ENCODE assay signal across 9 mouse cellular contexts in the genomic region with DNA sequence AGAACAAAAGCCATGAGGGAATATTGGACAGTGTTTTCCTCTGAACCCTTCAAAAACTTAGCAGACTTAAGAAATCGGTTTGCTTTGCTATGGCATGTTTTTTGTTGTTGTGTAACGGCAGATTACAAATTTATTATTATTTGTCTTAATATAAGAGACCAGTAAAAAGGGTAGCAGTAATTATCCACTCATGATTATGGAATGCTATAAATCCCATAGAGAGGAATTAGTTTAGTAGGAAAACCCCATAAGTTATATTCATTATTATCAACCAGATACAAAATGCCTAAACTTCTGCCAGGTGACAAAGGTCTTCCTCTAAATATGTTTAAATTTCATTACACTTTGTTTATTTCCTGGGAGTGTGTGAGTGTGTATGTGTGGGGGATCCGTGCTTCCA. TPM values are rescaled to one million over a fixed set of nuclear protein-coding genes. Genes with fewer than 3 reads are reported as not detected.
A peak's percentile ranks its signal among the peaks of the same experiment; 100 is the strongest.
DNase-seq lines count a peak whose midpoint lies in the region; ATAC-seq and TF ChIP-seq lines count a peak whose summit lies in the region.
"Had no signal": no experiment of that assay in that cellular context is flagged by ENCODE, and none has a peak within 500 bp of the region (broad histone marks: within the 10 kb centered on the region; RNA-seq: fewer than 3 reads in every experiment).

No protein-coding gene starts in this region.

- DNase-seq in testis, postnatal 14 days (ENCODE audit: low spot score) = no peak
- DNase-seq in liver, embryonic 11.5 days (ENCODE audit: low spot score) = no peak
- DNase-seq in adrenal gland, adult 2 months = no peak
- no peak for DNase-seq in B cell, adult 2 months
- no peak for DNase-seq in cerebellum, adult 9-10 months
- DNase-seq: cerebellum, postnatal 10 days had no signal

- H3K9me3 ChIP-seq in erythroblast, embryonic 14.5 days (ENCODE audit: control insufficient read depth, low read length) = no peaks in the 10 kb centered on the region
- H3K9me3 ChIP-seq in liver, embryonic 11.5 days (ENCODE audit: control insufficient read depth, low read length) = no peaks in the 10 kb centered on the region

- H3K4me2 ChIP-seq in liver, embryonic 11.5 days = peak overlapping the region; percentile 91

- no peak for TF ChIP-seq CTCF in testis, adult 2 months (IDR thresholded peaks at IDR 0.05; ENCODE audit: control insufficient read depth, insufficient read depth, insufficient replicate concordance, low read depth, low read length)

- TF ChIP-seq POLR2A in testis, adult 2 months (IDR thresholded peaks at IDR 0.05; ENCODE audit: control insufficient read depth, low read depth, low read length) = no peak

- H3K36me3 ChIP-seq in erythroblast, embryonic 14.5 days (ENCODE audit: control insufficient read depth) = peaks cover 48% of the 10 kb centered on the region
- H3K36me3 ChIP-seq in testis, adult 2 months (ENCODE audit: control insufficient read depth, insufficient read depth, low read length) = no peaks in the 10 kb centered on the region
- no peaks in the 10 kb centered on the region for H3K36me3 ChIP-seq in liver, embryonic 11.5 days (ENCODE audit: control insufficient read depth, insufficient read depth, low read length)

- H3K4me1 ChIP-seq in erythroblast, embryonic 14.5 days (ENCODE audit: control insufficient read depth) = peaks cover 49% of the 10 kb centered on the region
- H3K4me1 ChIP-seq in testis, adult 2 months (ENCODE audit: control insufficient read depth, insufficient read depth, low read length) = peaks cover 2% of the 10 kb centered on the region
- H3K4me1 ChIP-seq in liver, embryonic 11.5 days (replicated peaks; ENCODE audit: control insufficient read depth, insufficient read depth, low read length) = peaks cover 16% of the 10 kb centered on the region

- no peaks in the 10 kb centered on the region for H3K27me3 ChIP-seq in erythroblast, embryonic 14.5 days (ENCODE audit: control insufficient read depth)
- no peaks in the 10 kb centered on the region for H3K27me3 ChIP-seq in testis, adult 2 months (ENCODE audit: control insufficient read depth, insufficient read depth, low read length)
- H3K27me3 ChIP-seq in liver, embryonic 11.5 days (replicated peaks; ENCODE audit: control insufficient read depth, insufficient read depth, low read length) = no peaks in the 10 kb centered on the region

- no peak for ATAC-seq in erythroblast, adult 5-6 weeks (replicated peaks; ENCODE audit: low FRiP score, poor library complexity, severe bottlenecking)
- ATAC-seq in liver, embryonic 11.5 days (replicated peaks; ENCODE audit: low FRiP score) = no peak

- H3K4me3 ChIP-seq in erythroblast, embryonic 14.5 days (replicated peaks) = peak overlapping the region; percentile 99
- peak overlapping the region; percentile 95 for H3K4me3 ChIP-seq in testis, adult 2 months (ENCODE audit: control insufficient read depth, low read depth, low read length)
- peak overlapping the region; percentile 70 for H3K4me3 ChIP-seq in liver, embryonic 11.5 days (ENCODE audit: low read depth, low read length)

- H3K9ac ChIP-seq in liver, embryonic 11.5 days (ENCODE audit: low read depth, low read length) = peak overlapping the region; percentile 95

- WGBS in liver, embryonic 11.5 days = 62% methylated on average over 3 of the region's 3 CpGs

- H3K27ac ChIP-seq in testis, adult 2 months (ENCODE audit: control insufficient read depth, insufficient read depth, low read depth, low read length) = peak overlapping the region; percentile 84
- no peak overlapping the region for H3K27ac ChIP-seq in liver, embryonic 11.5 days (ENCODE audit: low read depth, low read length)

RNA-seq across cellular contexts. Expression of a gene that starts 0.7 kb away (rescaled TPM):
- 0.07 and 0.21 TPM in 2 replicates for polyA plus RNA-seq in erythroblast, embryonic 14.5 days (2012)
- total RNA-seq in erythroblast, adult 5-6 weeks (2015; ENCODE audit: low replicate concordance) = 5.4 and 9.6 TPM in 2 replicates
- 12.8 and 23.0 TPM in 2 replicates for total RNA-seq in erythroblast, adult 5-6 weeks (2017; ENCODE audit: low replicate concordance)
- polyA plus RNA-seq in testis, adult 2 months (2012; rRNA removed) = 49.1 and 54.4 TPM in 2 replicates
- polyA plus RNA-seq in liver, embryonic 11.5 days (2014; fragmentation: Nextera tagmentation; extraction: Ambion mirVana) = 1.0 and 1.5 TPM in 2 replicates
- total RNA-seq in adrenal gland, adult 2 months (2021) = 10 to 100 TPM in 1 of 2 experiments, 1 to 10 TPM in 1; 5.6 to 10.2 TPM
- polyA plus RNA-seq in adrenal gland, adult 2 months (2012; rRNA removed) = 1.4 and 1.7 TPM in 2 replicates

RNA-seq across cellular contexts. Expression of a gene that starts 1.3 kb away (rescaled TPM):
- polyA plus RNA-seq in erythroblast, embryonic 14.5 days (2012) = 1.2 and 2.0 TPM in 2 replicates
- 320 and 330 TPM in 2 replicates for total RNA-seq in erythroblast, adult 5-6 weeks (2015; ENCODE audit: low replicate concordance)
- 596 and 599 TPM in 2 replicates for total RNA-seq in erythroblast, adult 5-6 weeks (2017; ENCODE audit: low replicate concordance)
- polyA plus RNA-seq in testis, adult 2 months (2012; rRNA removed) = 5.1 and 5.6 TPM in 2 replicates
- polyA plus RNA-seq in liver, embryonic 11.5 days (2014; fragmentation: Nextera tagmentation; extraction: Ambion mirVana) = 21.5 and 26.8 TPM in 2 replicates
- total RNA-seq in adrenal gland, adult 2 months (2021) = 10 to 100 TPM; 26.7 to 33.3 TPM
- 13.7 and 14.6 TPM in 2 replicates for polyA plus RNA-seq in adrenal gland, adult 2 months (2012; rRNA removed)

Comparison
In these comparisons a context has a peak if more than half of its experiments do, and no peak if none do; other contexts are left out.
1. RNA of a gene that starts 0.7 kb away (polyA plus RNA-seq): 49.1 to 54.4 TPM in testis, adult 2 months; 1.0 to 1.5 TPM in liver, embryonic 11.5 days, 1.4 to 1.7 TPM in adrenal gland, adult 2 months and 0.07 to 0.21 TPM in erythroblast, embryonic 14.5 days; every median in the first group is over 10 times any median in the second.
2. Peak in every context shown above with its lines, with median percentiles within 50 percentile points of each other: H3K4me3 ChIP-seq.